Mouse (Mus musculus) NIH3T3 (cell line): Measurements from ENCODE around the gene Tmem234.

Source experiments
- DNase-seq: peaks from one replicate; pipeline ENCODE4 v3.0.0-alpha.2; 2012; ENCODE audit warnings: low read depth

The Tmem234 gene

DNA sequence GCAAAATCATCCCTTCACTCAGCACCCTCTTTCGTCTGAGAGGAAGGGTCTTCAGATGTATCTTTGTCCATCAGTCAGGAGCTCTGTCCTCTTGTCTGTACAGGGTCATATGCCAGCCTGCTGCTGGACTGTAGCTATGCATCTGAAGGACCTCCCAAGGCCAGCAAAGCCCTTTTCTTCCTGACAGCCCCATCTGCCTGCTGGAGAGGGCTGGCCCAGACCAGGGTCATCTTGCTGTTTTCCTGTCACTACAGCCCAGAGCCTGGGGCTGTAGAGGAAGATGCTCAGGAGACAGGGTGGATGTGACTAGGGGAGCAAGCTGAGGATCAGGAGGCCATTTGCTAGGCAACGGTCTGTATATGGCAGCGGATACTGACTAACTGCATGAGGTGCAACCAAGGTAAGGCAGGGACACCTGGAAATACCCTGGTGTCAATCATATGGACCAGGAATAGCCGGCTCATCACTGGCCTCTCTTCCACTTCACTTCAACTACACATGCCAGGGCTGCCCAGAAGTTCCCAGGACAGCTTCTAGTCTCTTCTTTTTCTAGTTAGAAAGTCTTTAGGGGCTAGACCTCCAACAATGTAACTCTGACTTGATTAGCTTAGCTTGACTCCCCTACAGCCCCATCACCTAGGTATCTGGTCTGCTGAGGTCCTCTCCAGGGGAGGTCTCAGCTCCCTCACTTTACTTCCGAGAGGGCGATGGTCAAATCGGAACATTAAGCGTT, 22.5 kb downstream of the Tmem234 start:
- DNase-seq: peak; percentile 19

DNA sequence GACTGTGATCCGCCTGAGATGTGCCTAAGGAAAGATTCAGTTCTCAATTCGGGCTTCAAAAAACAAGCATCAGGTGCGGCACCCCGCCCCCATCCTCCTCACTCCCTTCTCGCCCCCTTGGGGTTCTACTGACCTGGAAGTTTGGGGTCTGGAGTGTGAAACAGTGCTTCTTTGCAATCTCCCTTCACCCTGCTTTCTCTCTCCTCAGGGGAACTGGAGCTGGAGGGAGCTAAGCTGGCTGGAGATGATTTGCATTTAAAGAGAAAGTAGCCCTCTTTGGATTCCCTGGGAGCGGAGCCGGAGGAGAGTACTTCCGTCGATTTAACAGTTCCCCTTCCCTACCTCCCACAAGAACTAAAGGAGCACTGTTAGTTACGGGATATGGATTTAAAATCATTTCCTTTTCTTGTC, 23.2 kb downstream of the Tmem234 start, which contains the start of gene Ccdc28b:
Gene Ccdc28b, minus strand, starts transcription at position 267 of the 411 bp plus-strand sequence.
- peak; percentile 68 for DNase-seq

DNA sequence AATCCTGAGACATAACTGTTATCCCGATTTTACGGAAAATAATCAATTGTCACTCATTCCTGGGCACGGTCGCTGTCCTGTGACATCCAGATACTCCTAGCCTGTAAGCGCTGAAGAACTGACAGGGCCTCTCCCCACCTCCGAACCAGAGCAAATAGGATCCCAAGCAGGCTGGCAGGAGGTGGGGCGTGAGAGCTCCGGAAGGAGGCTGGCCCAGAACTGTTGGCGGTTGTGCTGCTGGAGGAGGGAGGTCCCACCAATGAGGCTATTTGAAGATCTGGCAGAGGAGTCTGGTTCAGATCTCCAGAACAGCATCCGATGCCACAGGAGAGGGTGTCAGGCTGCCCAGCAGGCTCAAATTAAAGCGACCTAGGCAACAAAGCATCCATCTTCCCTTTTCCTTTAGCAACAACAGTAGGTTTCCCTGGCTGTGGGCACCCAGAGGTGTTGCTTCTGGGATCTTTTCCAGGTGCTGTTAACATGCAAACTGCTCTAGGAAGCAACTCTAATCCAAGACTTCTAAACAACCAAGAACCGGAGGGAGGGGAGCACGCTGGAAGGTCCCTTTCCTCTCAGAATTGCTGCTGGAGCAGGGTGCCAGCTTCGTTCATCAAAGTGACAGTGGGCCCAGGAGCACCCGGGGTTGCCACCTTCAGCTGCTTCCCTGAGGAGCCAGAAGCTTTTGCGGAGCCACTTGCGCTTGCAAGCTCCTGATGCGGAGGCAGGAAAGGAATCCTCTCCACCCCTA, 24.0 kb downstream of the Tmem234 start:
- peak; percentile 94 for DNase-seq

DNA sequence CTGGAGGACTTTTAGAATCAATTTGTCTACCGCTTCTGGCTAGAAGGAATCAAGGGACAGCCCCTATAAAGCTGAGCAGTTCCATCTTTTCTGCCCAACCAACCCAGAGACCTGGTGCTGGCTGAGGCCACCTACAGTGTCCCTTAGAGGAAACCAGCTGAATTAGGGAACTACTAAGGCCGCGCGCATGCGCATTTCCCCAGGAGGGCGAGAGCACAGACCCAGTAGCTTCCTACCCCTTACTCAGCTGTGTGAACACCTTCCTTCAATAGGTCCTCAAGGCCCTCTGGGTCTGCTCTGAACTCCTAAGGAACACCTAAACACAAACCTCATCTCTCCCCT, 24.5 kb downstream of the Tmem234 start:
- no peak for DNase-seq

DNA sequence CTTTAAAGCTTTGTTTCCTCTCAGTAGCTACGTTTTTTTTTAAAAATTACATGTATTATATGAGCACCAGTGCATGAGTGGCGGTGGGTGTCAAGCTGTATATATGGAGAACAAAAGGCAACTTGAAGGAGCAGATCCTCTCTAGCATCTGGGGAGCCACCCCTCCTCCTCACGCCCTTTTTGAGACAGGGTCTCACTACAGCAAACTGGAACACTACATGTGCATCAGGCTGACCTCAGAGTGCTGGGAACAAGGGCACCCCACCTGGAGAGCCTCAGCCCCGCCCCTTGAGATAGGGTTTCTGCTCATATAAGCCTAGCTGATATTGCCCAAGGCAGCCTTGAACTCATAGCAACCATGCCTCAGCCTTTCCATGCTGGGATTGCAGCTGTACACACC, 25.0 kb downstream of the Tmem234 start:
- DNase-seq: no peak

DNA sequence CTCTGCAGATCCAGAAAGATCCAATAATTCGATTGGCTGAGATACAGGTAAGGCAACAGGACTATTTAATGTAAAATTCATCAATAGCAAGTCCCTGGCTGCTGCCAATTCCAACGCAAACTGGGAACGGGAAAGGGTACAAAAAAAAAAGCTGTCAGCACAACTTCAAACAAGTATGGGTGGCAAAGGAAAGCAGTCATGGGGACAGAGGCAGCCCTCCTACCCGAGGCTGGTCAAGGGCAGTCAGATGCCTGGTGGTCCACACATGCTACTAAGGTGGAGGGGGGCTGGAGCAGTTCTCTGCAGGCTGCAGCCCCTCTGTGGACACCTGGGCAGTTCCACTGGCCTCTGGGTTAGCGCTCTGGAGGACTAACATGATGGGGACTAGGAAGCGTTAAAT, 25.6 kb downstream of the Tmem234 start:
- no peak for DNase-seq

DNA sequence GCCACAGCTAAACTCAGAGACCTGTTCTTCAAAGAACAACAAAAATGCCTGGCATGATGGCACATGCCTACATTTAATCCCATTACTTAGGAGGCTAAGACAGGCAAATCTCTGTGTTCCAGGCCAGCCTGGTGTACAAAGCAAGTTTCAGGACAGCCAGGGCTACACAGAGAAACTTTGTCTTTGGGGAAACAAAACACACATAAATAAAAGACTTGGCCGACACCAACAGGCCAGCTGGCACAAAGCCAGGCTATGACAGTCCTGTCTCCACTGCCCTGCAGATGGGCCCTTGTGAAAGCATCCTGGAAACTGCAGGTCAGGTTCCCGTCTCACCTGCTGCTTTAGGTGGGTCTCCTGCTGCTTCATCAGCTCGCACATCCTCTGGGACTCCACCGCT, 30.5 kb downstream of the Tmem234 start:
- DNase-seq: peak; percentile 33

DNA sequence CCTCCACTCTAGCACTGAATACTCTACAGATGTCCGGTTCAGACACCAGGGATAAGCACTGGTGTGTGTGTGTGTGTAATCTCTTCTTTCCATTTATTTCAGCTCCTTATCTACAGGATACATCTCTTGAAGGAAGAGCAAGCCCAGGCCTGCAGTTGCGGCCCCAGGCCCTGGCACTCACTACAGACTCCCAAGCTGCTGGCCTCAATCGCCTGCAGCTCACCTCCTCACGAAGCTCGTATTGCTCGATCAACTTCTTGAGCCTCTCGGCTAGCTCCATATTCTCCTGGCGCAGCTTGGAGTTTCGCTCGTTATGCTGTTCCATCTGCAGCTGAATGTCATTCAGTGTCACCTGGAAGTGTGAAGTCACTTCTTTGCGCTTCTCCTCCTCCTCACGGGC, 31.4 kb downstream of the Tmem234 start:
- DNase-seq: no peak

DNA sequence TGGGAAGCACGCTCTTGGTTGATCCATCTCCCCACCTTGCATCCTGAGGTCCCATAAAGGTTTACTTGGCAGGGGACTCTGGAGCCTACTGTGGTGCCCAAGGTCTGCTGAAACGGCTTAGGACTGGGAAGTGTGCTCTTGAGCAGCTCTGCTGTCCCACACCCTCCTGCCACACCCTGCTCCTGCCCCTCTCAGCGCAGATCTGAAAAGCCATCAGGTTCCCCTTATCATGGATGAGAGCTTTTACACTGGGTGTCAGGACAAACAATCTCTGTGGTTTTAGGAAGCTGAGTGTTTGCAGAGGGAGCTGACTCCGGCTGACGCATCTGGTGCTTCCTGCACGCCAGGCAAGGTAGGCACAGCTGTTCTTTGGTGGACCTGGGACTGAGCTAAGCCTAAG, 33.4 kb downstream of the Tmem234 start:
- DNase-seq: no peak

DNA sequence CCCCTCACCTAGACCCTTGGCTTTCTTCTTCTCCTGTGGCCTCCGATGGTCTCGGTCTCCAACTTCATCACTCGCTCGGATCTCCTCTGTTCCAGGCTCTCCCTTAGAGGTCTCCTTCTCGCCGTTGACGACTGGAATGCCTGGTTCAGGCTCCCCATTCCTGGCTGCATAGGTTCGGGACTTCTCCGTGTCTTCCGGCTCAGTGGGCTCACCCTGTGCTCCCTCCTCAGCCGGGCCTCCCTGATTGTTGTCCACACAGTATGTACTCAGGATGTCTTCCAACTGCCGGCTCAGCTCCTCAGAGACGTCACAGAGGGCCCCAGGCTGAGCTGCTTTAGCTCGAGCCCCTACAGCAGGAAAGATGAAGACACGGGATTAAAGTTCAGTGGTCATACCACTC, 38.8 kb downstream of the Tmem234 start:
- DNase-seq: no peak

DNA sequence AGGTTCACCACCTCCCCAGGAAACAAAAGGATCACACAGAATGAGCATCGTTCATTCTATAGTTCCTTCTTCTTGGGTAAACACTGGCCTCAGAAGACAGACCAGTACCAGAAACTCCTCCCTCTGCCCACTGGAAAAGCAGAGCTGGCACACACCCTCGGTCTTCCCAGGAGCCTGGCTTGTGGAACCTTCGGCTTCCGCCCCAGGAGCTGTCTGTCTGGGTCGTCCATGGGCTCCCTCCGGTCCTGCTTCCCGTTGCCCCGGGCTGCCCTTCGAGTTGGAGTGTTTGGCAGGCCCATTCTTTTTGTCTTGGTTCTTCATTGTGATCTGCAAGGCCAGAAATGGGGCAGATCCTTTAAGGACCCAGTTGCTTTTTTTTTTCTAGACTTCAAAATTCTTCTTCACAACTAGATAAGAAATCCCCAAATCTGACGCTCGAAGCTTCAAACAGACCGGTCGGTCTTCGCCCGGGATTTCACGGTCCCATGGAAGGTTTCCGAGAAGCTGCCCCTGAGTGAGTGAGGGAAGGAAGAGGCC, 39.7 kb downstream of the Tmem234 start:
- peak; percentile 65 for DNase-seq

DNA sequence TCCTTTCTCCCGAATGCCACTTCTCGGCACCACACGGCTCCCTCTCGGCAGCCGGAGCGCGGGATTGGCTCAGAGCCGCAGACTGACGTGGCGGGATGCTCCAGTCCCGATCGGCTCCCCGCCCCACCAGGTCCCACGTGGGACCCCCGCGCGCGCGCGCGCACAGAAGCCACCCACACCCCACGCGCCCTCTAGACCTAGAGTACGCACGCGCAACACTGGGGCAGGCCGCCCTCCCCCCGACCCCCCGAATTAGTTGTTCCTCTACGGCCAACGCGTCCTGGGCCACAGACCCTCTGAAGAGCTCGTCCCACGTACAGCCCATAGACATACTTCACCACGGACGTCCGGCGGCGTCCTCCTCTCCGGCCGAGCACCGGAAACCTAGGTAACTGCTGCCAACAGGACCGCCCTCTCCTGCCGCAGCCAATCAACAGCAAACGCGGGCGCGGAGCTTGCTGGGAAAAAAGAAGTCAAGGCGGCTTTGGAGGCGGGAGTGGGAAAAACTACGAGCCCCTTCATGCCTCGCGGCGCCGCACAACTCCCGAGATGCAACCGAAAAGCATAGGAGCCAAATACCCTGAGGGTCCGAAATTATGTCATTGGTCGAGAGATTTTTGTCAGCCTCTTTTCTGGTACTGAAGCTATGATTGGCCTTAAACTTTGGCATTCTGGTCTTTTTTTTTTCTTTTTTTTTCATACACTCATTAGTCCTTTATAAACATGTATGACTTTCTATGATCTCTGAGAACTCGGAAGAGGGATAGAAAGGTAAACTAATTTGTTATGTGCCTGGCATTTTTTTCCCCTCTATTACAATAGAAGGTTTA, 40.4 kb downstream of the Tmem234 start, which contains the start of gene Txlna:
Gene Txlna, minus strand, starts transcription at position 428 of the 830 bp plus-strand sequence.
- peak; percentile 100 for DNase-seq

DNA sequence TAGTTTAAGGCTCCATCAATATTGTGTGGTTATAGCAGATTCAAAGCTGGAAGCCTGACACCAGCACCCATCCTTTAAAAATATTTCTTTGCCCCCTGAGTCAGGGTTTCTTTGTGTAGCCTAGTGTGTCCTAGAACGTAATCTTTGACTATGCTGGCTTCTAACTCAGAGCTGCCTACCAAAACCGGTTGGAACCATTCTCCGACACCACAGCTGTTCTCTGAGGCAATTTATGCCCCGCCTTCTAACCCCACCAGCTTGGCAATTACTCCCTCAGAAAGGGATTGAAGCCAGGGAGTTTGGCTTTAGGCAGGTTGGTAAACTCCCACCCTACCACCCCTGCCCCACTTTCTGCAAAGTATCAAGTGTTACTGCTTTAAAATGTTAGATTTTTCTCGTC, 41.3 kb downstream of the Tmem234 start:
- DNase-seq: peak; percentile 78

DNA sequence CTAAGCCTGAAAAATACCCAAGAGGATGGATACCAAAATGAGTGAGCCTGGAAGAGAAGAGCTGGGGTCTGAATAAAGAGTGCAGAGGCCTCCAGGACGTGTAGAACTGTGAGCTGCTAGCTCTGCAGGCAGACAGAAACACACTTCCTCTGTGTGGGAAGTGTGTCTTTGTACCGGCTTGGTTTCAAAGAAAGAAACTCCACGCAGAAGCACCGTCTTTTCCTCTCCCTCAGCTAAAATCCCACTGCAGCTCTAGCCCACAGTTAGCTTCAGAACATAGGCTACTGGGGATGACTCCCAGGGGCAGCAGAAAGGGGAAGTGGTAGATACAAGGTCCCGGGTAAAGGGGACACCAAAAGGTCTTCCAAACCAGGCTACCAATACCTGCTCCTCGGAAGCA, 44.7 kb downstream of the Tmem234 start:
- DNase-seq: no peak

DNA sequence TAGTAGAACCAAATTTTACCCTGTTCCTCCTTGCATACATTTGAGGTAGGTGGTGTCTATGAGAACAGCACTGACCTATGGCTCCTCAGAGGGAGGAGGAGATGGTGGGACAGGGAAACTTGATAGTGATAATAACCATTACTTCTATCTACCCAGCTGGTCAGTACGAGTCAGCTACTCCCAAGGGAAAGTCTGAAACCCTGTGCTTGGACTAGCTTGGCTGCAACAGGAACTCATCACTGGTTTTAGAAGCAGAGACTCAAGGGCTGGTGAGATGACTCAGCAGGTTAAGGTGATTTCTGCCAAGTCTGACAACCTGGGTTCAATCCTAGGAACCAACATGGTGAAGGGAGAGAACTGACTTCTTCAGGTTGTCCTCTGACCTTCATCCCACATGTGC, 48.2 kb downstream of the Tmem234 start:
- DNase-seq: peak; percentile 53

DNA sequence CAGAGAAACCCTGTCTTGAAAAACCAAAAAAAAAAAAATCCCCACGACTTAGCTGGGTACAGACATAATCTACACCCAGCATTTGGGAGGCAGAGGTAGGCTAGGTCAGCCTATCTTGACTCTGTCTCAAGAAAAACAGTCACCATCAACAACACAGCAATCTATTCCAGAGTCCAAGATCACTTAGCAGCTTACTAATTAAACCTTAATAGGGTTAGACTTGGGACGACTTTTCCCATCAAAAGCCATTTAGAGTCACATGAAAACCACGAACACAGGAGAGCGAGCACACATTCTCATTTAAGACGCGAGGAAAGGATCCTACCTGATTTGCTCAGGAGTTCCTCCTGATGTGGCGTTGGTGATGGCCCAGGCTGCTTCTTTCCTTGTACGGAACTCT, 49.9 kb downstream of the Tmem234 start:
- DNase-seq: no peak

DNA sequence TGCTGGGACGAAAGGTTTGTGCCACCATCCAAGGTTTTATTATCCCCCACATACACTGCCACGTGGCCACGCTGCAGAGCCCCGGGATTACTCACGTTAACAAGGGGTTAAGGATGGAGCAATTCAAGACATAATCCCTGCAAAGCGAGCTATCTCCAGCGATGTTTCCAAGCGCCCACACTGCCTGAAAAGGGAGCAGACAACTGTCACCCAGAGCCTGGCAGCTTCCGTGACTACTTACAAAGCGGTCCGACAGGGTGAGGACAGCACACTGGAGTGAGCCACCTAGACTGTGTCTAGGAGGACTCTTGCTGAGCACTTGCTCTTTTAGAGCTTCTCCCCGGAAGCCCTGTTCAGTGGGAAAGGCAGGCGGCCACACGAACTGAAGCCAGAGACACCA, 54.3 kb downstream of the Tmem234 start:
- no peak for DNase-seq

DNA sequence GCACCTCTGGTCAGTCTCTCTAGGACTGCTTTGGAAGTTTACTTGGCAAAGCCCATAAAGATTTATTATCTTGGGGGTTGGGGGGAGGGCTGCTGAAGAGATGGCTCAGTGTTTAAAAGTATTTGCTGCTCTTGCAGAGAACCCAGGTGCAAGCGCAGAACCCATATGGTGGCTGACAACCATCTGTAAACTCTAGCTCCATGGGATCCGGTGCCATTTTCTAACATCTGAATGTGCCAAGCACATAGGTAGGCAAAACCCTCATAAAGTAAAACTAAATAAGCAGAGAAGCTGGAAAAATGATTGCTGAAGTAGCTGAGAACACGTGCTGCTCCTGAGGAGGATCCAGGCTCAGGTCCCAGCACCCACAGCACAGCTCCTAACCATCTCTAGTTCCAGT, 61.1 kb downstream of the Tmem234 start:
- DNase-seq: no peak

DNA sequence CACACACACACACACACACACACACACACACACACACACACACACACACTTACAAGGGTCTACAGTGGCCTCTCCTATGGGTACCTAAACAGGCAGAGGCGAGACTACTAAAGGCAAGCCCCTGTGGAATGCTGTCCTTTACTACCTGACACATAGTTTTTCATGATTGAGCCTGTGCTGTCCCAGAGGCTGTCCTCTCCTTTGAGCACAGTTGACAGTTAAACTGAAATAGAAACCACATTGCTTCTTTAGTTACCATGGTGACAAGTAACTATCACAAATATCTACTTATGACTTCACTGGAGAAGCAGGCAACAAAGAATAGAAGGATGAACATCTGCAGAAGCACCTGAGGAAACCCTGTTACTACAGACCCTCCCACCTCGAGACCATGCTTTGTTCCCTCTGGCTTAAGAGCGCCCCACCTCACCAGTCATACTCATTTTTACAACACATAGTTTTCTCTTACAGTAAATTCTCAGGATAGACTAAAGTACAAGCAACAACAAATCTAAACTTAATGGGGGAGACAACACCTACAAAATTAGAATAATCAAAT, 61.9 kb downstream of the Tmem234 start:
- no peak for DNase-seq

DNA sequence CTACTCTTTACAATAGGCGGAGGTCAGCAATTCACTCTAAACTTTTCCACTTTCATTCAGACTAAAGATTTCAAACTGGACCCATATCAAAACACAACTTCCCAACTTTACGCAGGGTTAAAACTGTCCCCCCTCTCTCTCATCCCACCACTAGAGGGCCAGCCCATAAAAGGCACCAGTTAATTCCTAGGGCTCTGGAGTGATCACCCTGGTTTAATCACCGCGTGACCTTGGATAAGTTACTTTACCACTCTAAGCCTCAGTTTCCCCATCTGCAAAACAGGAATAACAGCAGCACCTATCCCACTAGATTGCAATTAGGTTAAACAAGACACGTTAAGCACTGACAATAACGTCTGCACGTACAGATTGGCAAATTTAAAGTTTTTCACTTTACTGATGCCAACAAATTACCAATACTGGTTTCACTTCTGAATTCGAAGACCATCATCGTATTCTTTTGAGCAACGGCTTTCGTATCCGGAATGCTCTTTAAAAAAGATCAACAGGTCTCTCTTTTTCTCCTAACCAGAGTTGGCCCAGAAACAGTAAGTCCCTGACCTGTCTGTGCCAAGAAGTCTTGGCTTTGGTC, 71.1 kb downstream of the Tmem234 start:
- peak; percentile 86 for DNase-seq

DNA sequence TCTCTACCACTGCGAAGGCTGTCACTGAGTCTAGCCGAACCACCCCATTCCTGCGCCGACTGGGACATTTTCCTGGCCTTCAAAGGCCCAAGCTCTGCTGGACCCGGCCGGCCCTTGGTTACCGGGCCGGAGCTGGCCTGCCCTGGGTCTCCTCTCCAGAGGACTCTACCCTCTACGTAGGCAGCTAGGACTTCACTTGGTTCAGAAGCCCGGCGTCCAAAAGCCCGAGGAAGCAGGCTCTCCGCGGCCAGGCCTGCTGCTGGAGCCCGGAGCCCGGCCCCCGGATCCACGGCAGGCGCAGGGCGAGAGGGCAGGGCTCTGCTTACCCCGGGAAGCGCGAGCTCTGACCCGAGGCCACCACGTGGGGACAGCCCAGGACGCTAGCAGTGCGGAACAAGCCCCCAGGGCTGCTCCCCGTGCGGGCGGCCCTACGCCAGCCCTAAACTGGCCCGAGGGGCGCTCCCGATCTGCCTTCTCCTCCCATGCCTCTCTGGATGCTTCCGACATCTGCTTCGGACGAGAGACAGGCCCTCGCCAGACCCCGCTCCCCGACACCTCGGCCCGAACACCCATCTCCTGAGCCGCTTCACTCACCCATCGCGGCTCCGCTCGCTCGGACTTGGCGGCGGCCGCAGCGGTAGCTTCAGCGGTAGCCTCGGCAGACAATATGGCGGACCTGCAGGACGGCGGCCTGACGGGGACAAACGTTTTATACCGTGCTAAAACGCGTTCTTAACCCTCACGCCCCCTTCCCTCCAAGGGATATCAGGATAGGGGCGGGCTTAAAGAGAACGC, 71.8 kb downstream of the Tmem234 start, which contains the start of gene Kpna6:
Gene Kpna6, minus strand, starts transcription at position 685 of the 795 bp plus-strand sequence.
- peak; percentile 96 for DNase-seq
